Mouse (Mus musculus) C2C12 (cell line): ENCODE measurements around the gene Tmem245. TPM values are rescaled to one million over a fixed set of nuclear protein-coding genes. Genes with fewer than 3 reads are reported as not detected.

ENCODE experiments used
- H3K27me3 ChIP-seq: one replicate; pipeline ENCODE4 v1.6.1; 2011; ENCODE audit not compliant: control insufficient read depth, insufficient read depth, insufficient read length
- H3K36me3 ChIP-seq: one replicate; pipeline ENCODE4 v1.6.1; 2011; ENCODE audit not compliant: control insufficient read depth, insufficient read depth
- H3K4me3 ChIP-seq: one replicate; pipeline ENCODE4 v1.5.1; 2011; ENCODE audit warnings: mild to moderate bottlenecking, control low read depth; ENCODE audit not compliant: poor library complexity, insufficient read depth, severe bottlenecking
- H3K79me2 ChIP-seq: one replicate; pipeline ENCODE4 v1.6.1; 2011; ENCODE audit not compliant: control insufficient read depth, insufficient read depth
- H3K79me3 ChIP-seq: one replicate; pipeline ENCODE4 v1.6.1; 2011; ENCODE audit warnings: low read depth, control low read depth
- H3ac ChIP-seq: one replicate; pipeline ENCODE3; 2011; ENCODE audit warnings: low read depth; ENCODE audit not compliant: control insufficient read depth, insufficient read length
- CEBPB ChIP-seq: IDR thresholded peaks from one replicate; pipeline ENCODE4 v1.6.1; 2011; ENCODE audit warnings: low read depth, mild to moderate bottlenecking, control low read depth, moderate library complexity
- CTCF ChIP-seq: IDR thresholded peaks from one replicate; pipeline ENCODE4 v1.5.1; 2011; ENCODE audit not compliant: control insufficient read depth, insufficient read depth, insufficient read length
- FOSL1 ChIP-seq: IDR thresholded peaks from one replicate; pipeline ENCODE4 v1.8.0; 2011; ENCODE audit warnings: mild to moderate bottlenecking, low read length; ENCODE audit not compliant: poor library complexity, insufficient read depth, severe bottlenecking
- MAX ChIP-seq: IDR thresholded peaks from one replicate; pipeline ENCODE4 v1.6.1; 2011; ENCODE audit warnings: mild to moderate bottlenecking, control low read depth
- MYOD1 ChIP-seq: IDR thresholded peaks from one replicate; pipeline ENCODE4 v1.6.1; 2011; ENCODE audit warnings: low read depth; ENCODE audit not compliant: control insufficient read depth, insufficient read length
- MYOG ChIP-seq: IDR thresholded peaks from one replicate; pipeline ENCODE4 v1.6.1; 2011; ENCODE audit not compliant: control insufficient read depth, insufficient read length; ENCODE audit errors: extremely low read depth
- USF1 ChIP-seq: IDR thresholded peaks from one replicate; pipeline ENCODE4 v1.6.1; 2011; ENCODE audit warnings: low read depth, mild to moderate bottlenecking, control low read depth, moderate library complexity
- long read RNA-seq, 2 experiments: library from polyadenylated mRNA; unstranded; transcript quantifications; one replicate each; pipeline ENCODE4 v2.0.0; 2019 to 2020
- polyA plus RNA-seq: library from polyadenylated mRNA; unstranded; fragments of >200 nt; fragmentation: generic; extraction: Trizol; gene quantifications from one replicate; pipeline ENCODE4 v1.2.1, GENCODE M21; 2012; ENCODE audit warnings: missing spikeins

The Tmem245 gene
- 5.7 TPM for polyA plus RNA-seq
- long read RNA-seq, experiment 1, partial matches to known transcripts, result 0 of 10 reads
- long read RNA-seq, experiment 1, other reads (novel, unspliced or antisense), result 10 of 10 reads
- long read RNA-seq, experiment 2, partial matches to known transcripts, result 1 of 55 reads
- long read RNA-seq, experiment 2, other reads (novel, unspliced or antisense), result 52 of 55 reads

DNA sequence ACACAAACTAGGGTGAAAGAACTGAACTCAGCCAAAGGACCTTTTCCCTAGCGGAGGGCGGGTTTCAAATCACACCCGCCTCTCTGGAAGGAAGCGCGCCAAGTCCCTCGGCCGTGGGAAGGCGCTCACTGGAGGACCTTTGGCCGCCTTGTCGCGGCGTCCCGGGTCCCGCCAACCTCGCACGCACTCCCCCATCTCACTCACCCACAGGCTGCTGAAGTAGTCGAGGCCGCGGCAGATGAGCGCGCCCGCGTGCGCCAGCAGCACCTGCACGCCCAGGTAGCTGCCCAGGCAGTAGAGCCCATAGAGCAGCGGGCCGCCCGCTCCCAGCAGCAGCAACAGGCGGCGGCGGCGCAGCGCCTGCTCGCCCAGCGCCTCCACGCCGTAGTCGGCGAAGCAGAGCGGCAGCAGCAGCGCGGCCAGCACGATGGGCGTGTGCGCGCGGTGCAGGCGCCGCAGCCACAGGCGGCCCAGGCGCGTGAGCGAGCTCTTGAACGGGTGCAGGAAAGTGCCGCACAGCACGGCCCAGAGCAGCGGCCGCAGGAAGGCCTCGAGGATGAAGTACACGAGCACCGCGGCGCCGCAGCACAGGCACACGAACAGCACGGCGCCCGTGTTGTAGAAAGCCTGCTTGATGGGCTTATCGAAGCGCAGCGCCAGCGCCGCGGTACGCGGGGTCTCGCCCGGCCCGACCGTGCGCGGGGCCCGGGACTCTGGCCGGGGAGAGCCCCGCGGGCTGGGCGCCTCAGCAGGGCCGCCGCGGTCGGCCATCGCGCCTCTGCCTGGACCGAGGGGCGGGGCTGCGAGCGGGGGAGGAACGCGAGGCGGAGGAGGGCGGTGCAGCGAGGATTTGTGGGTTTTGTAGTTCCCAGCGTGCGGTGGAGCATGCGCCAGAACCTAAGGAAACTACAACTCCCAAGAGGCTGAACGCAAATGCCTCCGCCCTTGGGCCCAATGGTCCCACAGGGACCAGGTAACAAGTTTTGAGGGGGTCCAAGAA, at the start of gene Tmem245:
TSS of gene Tmem245 (minus strand) at position 797 of the 1,000 bp plus-strand sequence.
- Histone ChIP-seq H3K79me3 (peaks cover 45% of the 10 kb centered on the region), H3K79me2 (peaks cover 52% of the 10 kb centered on the region), H3ac (peak within 1 kb of the TSS; percentile 92), H3K27me3 (no peaks in the 10 kb centered on the region), H3K36me3 (no peaks in the 10 kb centered on the region), H3K4me3 (peak within 1 kb of the TSS; percentile 76)
- TF ChIP-seq CEBPB (no peak), MAX (peak; percentile 84)

DNA sequence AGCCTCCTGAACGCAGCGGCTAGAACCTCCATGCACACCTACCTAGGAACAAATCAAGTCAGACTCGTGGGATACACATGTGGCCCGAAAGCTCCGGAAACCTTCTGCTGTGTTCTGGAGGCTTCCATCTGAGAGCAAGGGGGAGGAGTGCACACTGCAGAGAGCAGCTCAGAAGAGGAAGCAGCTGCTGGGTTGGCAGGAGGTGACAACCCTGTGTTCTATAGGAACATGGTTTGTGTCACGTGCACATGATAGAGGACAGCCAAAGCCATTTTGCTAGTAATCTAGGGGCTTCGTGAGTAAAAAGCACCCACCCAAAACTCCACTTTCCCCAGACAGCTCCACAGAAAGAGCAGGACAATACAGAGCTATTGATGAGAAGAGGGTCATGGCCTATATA, 46.1 kb upstream of the Tmem245 start:
- no peak overlapping the region for H3ac ChIP-seq
- H3K4me3 ChIP-seq, result no peak overlapping the region
- TF ChIP-seq MAX (no peak), FOSL1 (no peak), MYOD1 (no peak), CTCF (no peak), CEBPB (no peak), USF1 (no peak), MYOG (no peak)
- peaks cover 34% of the 10 kb centered on the region for H3K27me3 ChIP-seq
- H3K36me3 ChIP-seq, result no peaks in the 10 kb centered on the region
- no peaks in the 10 kb centered on the region for H3K79me3 ChIP-seq
- H3K79me2 ChIP-seq, result no peaks in the 10 kb centered on the region

DNA sequence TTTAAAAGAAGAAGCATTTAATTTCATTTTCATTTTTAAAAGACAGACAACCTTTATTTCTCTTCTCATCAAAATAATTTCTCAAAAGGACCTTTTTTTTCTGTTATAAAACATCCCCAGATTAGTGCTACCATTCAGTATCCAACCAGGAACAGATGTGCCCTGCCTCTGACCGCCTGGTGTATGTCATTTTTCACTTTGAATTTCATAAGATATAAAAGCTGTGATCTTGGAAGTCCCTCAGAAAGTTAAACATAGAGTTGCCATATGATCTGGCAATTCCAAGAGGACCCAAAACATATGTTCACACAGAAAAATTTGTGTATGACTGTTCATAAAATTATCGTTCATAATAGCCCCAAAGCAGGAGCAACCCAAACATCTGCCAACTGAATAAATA, 44.7 kb upstream of the Tmem245 start:
- Histone ChIP-seq H3ac (no peak overlapping the region), H3K27me3 (peaks cover 37% of the 10 kb centered on the region), H3K36me3 (no peaks in the 10 kb centered on the region), H3K4me3 (no peak overlapping the region), H3K79me2 (no peaks in the 10 kb centered on the region), H3K79me3 (no peaks in the 10 kb centered on the region)
- TF ChIP-seq MYOG, result no peak
- no peak for TF ChIP-seq CEBPB
- no peak for TF ChIP-seq USF1

DNA sequence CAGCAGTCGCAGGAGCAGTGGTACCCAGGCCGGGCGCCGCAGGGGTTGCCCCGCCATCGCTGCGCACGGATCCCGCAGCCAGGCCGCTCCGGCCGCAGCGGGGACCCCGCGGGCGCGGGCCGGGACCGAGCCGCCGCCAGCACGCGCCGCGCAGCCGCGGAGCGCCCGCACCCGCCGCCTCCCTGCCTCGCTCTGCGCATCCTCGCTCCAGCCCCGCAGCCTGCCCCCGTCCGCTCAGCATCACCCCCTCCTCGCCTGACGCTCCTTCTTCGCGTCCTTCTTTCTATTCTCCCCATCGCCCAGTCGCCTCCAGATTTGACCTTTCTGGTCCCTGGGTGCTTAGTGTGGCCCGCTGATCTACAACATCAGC, 43.0 kb upstream of the Tmem245 start, which contains the start of gene Frrs1l:
TSS of gene Frrs1l (minus strand) at position 177 of the 370 bp plus-strand sequence.
- peaks cover 43% of the 10 kb centered on the region for H3K27me3 ChIP-seq
- no peaks in the 10 kb centered on the region for H3K36me3 ChIP-seq
- H3K4me3 ChIP-seq, result no peak within 1 kb of the TSS
- no peak within 1 kb of the TSS for H3ac ChIP-seq
- H3K79me3 ChIP-seq, result no peaks in the 10 kb centered on the region
- TF ChIP-seq USF1, result no peak
- no peak for TF ChIP-seq CTCF
- no peak for TF ChIP-seq MAX
- TF ChIP-seq MYOG, result no peak
- no peak for TF ChIP-seq FOSL1
- no peak for TF ChIP-seq MYOD1
- TF ChIP-seq CEBPB, result no peak
- H3K79me2 ChIP-seq, result no peaks in the 10 kb centered on the region

DNA sequence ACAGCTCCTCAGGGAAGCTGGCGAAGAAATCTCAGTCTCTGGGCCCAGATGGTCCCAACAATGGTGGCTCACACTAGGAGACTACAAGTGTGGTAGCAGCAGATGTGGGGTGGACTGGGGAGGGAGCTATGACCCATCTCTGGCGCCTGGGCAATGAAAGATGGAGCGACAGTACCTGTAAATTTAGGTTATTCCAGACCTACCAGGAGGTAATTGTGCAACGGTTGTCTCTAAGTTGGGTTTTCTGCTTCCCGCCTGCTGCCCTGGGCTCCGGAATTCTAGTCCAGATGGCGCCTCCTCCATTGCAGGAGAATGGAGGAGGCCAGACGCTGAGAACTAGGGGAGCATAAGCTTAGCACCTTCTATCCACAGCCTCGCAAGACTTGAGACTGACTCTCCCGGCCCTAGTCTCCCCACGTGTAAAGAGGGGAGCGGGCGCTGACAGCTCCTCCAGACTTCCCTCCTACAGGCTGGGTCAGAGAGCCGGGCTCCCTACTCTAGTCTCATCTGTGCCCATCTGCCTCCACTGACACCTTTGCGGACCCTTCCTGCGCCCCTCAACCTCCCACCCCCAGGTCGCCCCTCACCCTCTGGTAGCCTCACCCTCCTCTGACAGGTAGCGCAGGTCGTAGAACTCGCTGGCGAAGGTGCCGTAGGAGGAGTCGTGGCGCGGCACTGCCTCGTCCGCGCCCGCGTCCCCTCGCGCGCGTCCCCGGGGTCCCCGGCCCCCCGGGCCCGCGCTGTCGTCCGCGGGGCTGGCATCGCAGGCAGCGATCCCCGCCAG, 42.4 kb upstream of the Tmem245 start:
- Histone ChIP-seq H3K4me3 (no peak overlapping the region), H3K79me2 (no peaks in the 10 kb centered on the region), H3K36me3 (no peaks in the 10 kb centered on the region), H3K27me3 (peaks cover 43% of the 10 kb centered on the region), H3ac (no peak overlapping the region), H3K79me3 (no peaks in the 10 kb centered on the region)
- TF ChIP-seq CTCF (no peak), MAX (no peak), FOSL1 (no peak), CEBPB (no peak), MYOD1 (no peak)
